Mouse (Mus musculus): Measurements from ENCODE around the gene Sap30bp.
A peak's percentile ranks its signal among the peaks of the same experiment; 100 is the strongest.

Sap30bp gene

GRCm38 (mm10) chr11:115933108-115933746, at the start of gene Sap30bp, which contains the start of gene Recql5:
Gene Sap30bp, plus strand, starts transcription at chr11:115933282.
Gene Recql5, minus strand, starts transcription at chr11:115933477.
- peak; percentile 100 for DNase-seq (ENCODE audit: low spot score)

- no peak for DNase-seq (ENCODE audit: low spot score)
Observed at GRCm38 (mm10) chr11:115884361-115884760, 48.7 kb upstream of the Sap30bp start.

- no peak for DNase-seq (ENCODE audit: low spot score)
Observed at GRCm38 (mm10) chr11:115885281-115885680, 47.8 kb upstream of the Sap30bp start.

GRCm38 (mm10) chr11:115886446-115886845, 46.6 kb upstream of the Sap30bp start:
- no peak for DNase-seq (ENCODE audit: low spot score)

- no peak for DNase-seq (ENCODE audit: low spot score)
Observed at GRCm38 (mm10) chr11:115888020-115888419, 45.1 kb upstream of the Sap30bp start.

- no peak for DNase-seq (ENCODE audit: low spot score)
Observed at GRCm38 (mm10) chr11:115889159-115889558, 43.9 kb upstream of the Sap30bp start.

GRCm38 (mm10) chr11:115892213-115892612, 40.9 kb upstream of the Sap30bp start:
- no peak for DNase-seq (ENCODE audit: low spot score)

GRCm38 (mm10) chr11:115893071-115893470, 40.0 kb upstream of the Sap30bp start:
- DNase-seq (ENCODE audit: low spot score), result no peak

GRCm38 (mm10) chr11:115894755-115895520, 38.1 kb upstream of the Sap30bp start:
- DNase-seq (ENCODE audit: low spot score), result peak; percentile 55

GRCm38 (mm10) chr11:115898446-115898845, 34.6 kb upstream of the Sap30bp start:
- no peak for DNase-seq (ENCODE audit: low spot score)

GRCm38 (mm10) chr11:115898886-115899285, 34.2 kb upstream of the Sap30bp start:
- DNase-seq (ENCODE audit: low spot score), result peak; percentile 61

GRCm38 (mm10) chr11:115899486-115900266, 33.4 kb upstream of the Sap30bp start, which contains the start of gene Smim5:
Gene Smim5, plus strand, starts transcription at chr11:115899966.
- peak; percentile 89 for DNase-seq (ENCODE audit: low spot score)

GRCm38 (mm10) chr11:115900561-115901337, 32.3 kb upstream of the Sap30bp start:
- no peak for DNase-seq (ENCODE audit: low spot score)

GRCm38 (mm10) chr11:115901338-115902161, 31.5 kb upstream of the Sap30bp start:
- DNase-seq (ENCODE audit: low spot score), result no peak

GRCm38 (mm10) chr11:115902177-115902576, 30.9 kb upstream of the Sap30bp start:
- DNase-seq (ENCODE audit: low spot score), result no peak

- no peak for DNase-seq (ENCODE audit: low spot score)
Observed at GRCm38 (mm10) chr11:115902831-115903230, 30.3 kb upstream of the Sap30bp start.

- peak; percentile 33 for DNase-seq (ENCODE audit: low spot score)
Observed at GRCm38 (mm10) chr11:115903384-115904230, 29.5 kb upstream of the Sap30bp start.

GRCm38 (mm10) chr11:115904231-115904955, 28.7 kb upstream of the Sap30bp start:
- DNase-seq (ENCODE audit: low spot score), result no peak
